Mouse (Mus musculus): Measurements from ENCODE around the gene Gm16867. TPM values are rescaled to one million over a fixed set of nuclear protein-coding genes. Genes with fewer than 3 reads are reported as not detected.
"Not testable (repeated sequence)": the region's sequence is repeated elsewhere in the genome, so short reads cannot be mapped to it uniquely, and the experiment has no call there.

Gene Gm16867
- polyA plus RNA-seq, 1 experiment from 2014 or later: not detected

- not testable (repeated sequence) for H3K36me3 ChIP-seq (ENCODE audit: control insufficient read depth, insufficient read depth, low read length); H3K4me3 ChIP-seq (replicated peaks; ENCODE audit: low read depth, low read length); H3K4me2 ChIP-seq (ENCODE audit: low read length); H3K27ac ChIP-seq (replicated peaks; ENCODE audit: low read depth, low read length); H3K27me3 ChIP-seq (ENCODE audit: control insufficient read depth, insufficient read depth, low read length); DNase-seq; H3K4me1 ChIP-seq (ENCODE audit: control insufficient read depth, insufficient read depth, low read length); ATAC-seq (ENCODE audit: low FRiP score, low TSS enrichment); H3K9me3 ChIP-seq (ENCODE audit: control insufficient read depth, low read length); H3K9ac ChIP-seq (replicated peaks; ENCODE audit: low read length)
- WGBS: no CpG with 5 or more reads among the region's 2 CpGs
Measured at GRCm38 (mm10) chr14:69520810-69521209, 17.6 kb upstream of the Gm16867 start.

- not testable (repeated sequence) for H3K36me3 ChIP-seq (ENCODE audit: control insufficient read depth, insufficient read depth, low read length); H3K4me2 ChIP-seq (ENCODE audit: low read length); ATAC-seq (ENCODE audit: low FRiP score, low TSS enrichment); H3K9ac ChIP-seq (replicated peaks; ENCODE audit: low read length); H3K4me1 ChIP-seq (ENCODE audit: control insufficient read depth, insufficient read depth, low read length); H3K27ac ChIP-seq (replicated peaks; ENCODE audit: low read depth, low read length); H3K4me3 ChIP-seq (replicated peaks; ENCODE audit: low read depth, low read length); DNase-seq; H3K27me3 ChIP-seq (ENCODE audit: control insufficient read depth, insufficient read depth, low read length); H3K9me3 ChIP-seq (ENCODE audit: control insufficient read depth, low read length)
- WGBS: no CpG with 5 or more reads among the region's 2 CpGs
Measured at GRCm38 (mm10) chr14:69512449-69512848, 9.3 kb upstream of the Gm16867 start, which contains the start of gene Gm27179. Gene Gm27179 (minus strand): TSS chr14:69512549.

GRCm38 (mm10) chr14:69507000-69507399 lies 3.8 kb upstream of the Gm16867 start:
- H3K36me3 ChIP-seq (ENCODE audit: control insufficient read depth, insufficient read depth, low read length); H3K4me3 ChIP-seq (replicated peaks; ENCODE audit: low read depth, low read length); DNase-seq; H3K4me2 ChIP-seq (ENCODE audit: low read length); ATAC-seq (ENCODE audit: low FRiP score, low TSS enrichment); H3K9me3 ChIP-seq (ENCODE audit: control insufficient read depth, low read length); H3K4me1 ChIP-seq (ENCODE audit: control insufficient read depth, insufficient read depth, low read length); H3K9ac ChIP-seq (replicated peaks; ENCODE audit: low read length); H3K27ac ChIP-seq (replicated peaks; ENCODE audit: low read depth, low read length); H3K27me3 ChIP-seq (ENCODE audit: control insufficient read depth, insufficient read depth, low read length): not testable (repeated sequence)
- no CpG with 5 or more reads among the region's 1 CpGs for WGBS

- peak; percentile 60 for ATAC-seq (ENCODE audit: low FRiP score, low TSS enrichment)
- not testable (repeated sequence) for H3K9ac ChIP-seq (replicated peaks; ENCODE audit: low read length); H3K36me3 ChIP-seq (ENCODE audit: control insufficient read depth, insufficient read depth, low read length); H3K4me1 ChIP-seq (ENCODE audit: control insufficient read depth, insufficient read depth, low read length); H3K27ac ChIP-seq (replicated peaks; ENCODE audit: low read depth, low read length); H3K9me3 ChIP-seq (ENCODE audit: control insufficient read depth, low read length); DNase-seq; H3K27me3 ChIP-seq (ENCODE audit: control insufficient read depth, insufficient read depth, low read length); H3K4me2 ChIP-seq (ENCODE audit: low read length); H3K4me3 ChIP-seq (replicated peaks; ENCODE audit: low read depth, low read length)
- no CpG with 5 or more reads among the region's 73 CpGs for WGBS
Measured at GRCm38 (mm10) chr14:69502440-69503150, 567 bp downstream of the Gm16867 start.

GRCm38 (mm10) chr14:69496259-69496658 lies 6.9 kb downstream of the Gm16867 start:
- ATAC-seq (ENCODE audit: low FRiP score, low TSS enrichment); H3K4me2 ChIP-seq (ENCODE audit: low read length); H3K9me3 ChIP-seq (ENCODE audit: control insufficient read depth, low read length); H3K27me3 ChIP-seq (ENCODE audit: control insufficient read depth, insufficient read depth, low read length); H3K9ac ChIP-seq (replicated peaks; ENCODE audit: low read length); H3K27ac ChIP-seq (replicated peaks; ENCODE audit: low read depth, low read length); H3K36me3 ChIP-seq (ENCODE audit: control insufficient read depth, insufficient read depth, low read length); DNase-seq; H3K4me3 ChIP-seq (replicated peaks; ENCODE audit: low read depth, low read length); H3K4me1 ChIP-seq (ENCODE audit: control insufficient read depth, insufficient read depth, low read length): not testable (repeated sequence)

- not testable (repeated sequence) for H3K36me3 ChIP-seq (ENCODE audit: control insufficient read depth, insufficient read depth, low read length); H3K4me3 ChIP-seq (replicated peaks; ENCODE audit: low read depth, low read length); ATAC-seq (ENCODE audit: low FRiP score, low TSS enrichment); H3K4me2 ChIP-seq (ENCODE audit: low read length); DNase-seq; H3K27me3 ChIP-seq (ENCODE audit: control insufficient read depth, insufficient read depth, low read length); H3K9ac ChIP-seq (replicated peaks; ENCODE audit: low read length); H3K4me1 ChIP-seq (ENCODE audit: control insufficient read depth, insufficient read depth, low read length); H3K9me3 ChIP-seq (ENCODE audit: control insufficient read depth, low read length); H3K27ac ChIP-seq (replicated peaks; ENCODE audit: low read depth, low read length)
- no CpG with 5 or more reads among the region's 2 CpGs for WGBS
Measured at GRCm38 (mm10) chr14:69494946-69495345, 8.2 kb downstream of the Gm16867 start.

- H3K36me3 ChIP-seq (ENCODE audit: control insufficient read depth, insufficient read depth, low read length); H3K4me3 ChIP-seq (replicated peaks; ENCODE audit: low read depth, low read length); H3K9me3 ChIP-seq (ENCODE audit: control insufficient read depth, low read length); DNase-seq; H3K27me3 ChIP-seq (ENCODE audit: control insufficient read depth, insufficient read depth, low read length); H3K9ac ChIP-seq (replicated peaks; ENCODE audit: low read length); ATAC-seq (ENCODE audit: low FRiP score, low TSS enrichment); H3K4me1 ChIP-seq (ENCODE audit: control insufficient read depth, insufficient read depth, low read length); H3K27ac ChIP-seq (replicated peaks; ENCODE audit: low read depth, low read length); H3K4me2 ChIP-seq (ENCODE audit: low read length): not testable (repeated sequence)
- WGBS: no CpG with 5 or more reads among the region's 3 CpGs
Measured at GRCm38 (mm10) chr14:69494522-69494921, 8.6 kb downstream of the Gm16867 start.

GRCm38 (mm10) chr14:69488001-69488400 lies 15.2 kb downstream of the Gm16867 start:
- H3K9me3 ChIP-seq (ENCODE audit: control insufficient read depth, low read length); ATAC-seq (ENCODE audit: low FRiP score, low TSS enrichment); H3K9ac ChIP-seq (replicated peaks; ENCODE audit: low read length); H3K27ac ChIP-seq (replicated peaks; ENCODE audit: low read depth, low read length); H3K4me3 ChIP-seq (replicated peaks; ENCODE audit: low read depth, low read length); H3K36me3 ChIP-seq (ENCODE audit: control insufficient read depth, insufficient read depth, low read length); H3K4me1 ChIP-seq (ENCODE audit: control insufficient read depth, insufficient read depth, low read length); H3K27me3 ChIP-seq (ENCODE audit: control insufficient read depth, insufficient read depth, low read length); H3K4me2 ChIP-seq (ENCODE audit: low read length); DNase-seq: not testable (repeated sequence)
- no CpG with 5 or more reads among the region's 10 CpGs for WGBS

- not testable (repeated sequence) for H3K4me1 ChIP-seq (ENCODE audit: control insufficient read depth, insufficient read depth, low read length); H3K36me3 ChIP-seq (ENCODE audit: control insufficient read depth, insufficient read depth, low read length); H3K4me3 ChIP-seq (replicated peaks; ENCODE audit: low read depth, low read length); H3K9me3 ChIP-seq (ENCODE audit: control insufficient read depth, low read length); H3K27me3 ChIP-seq (ENCODE audit: control insufficient read depth, insufficient read depth, low read length); H3K9ac ChIP-seq (replicated peaks; ENCODE audit: low read length); ATAC-seq (ENCODE audit: low FRiP score, low TSS enrichment); H3K27ac ChIP-seq (replicated peaks; ENCODE audit: low read depth, low read length); DNase-seq; H3K4me2 ChIP-seq (ENCODE audit: low read length)
- no CpG with 5 or more reads among the region's 18 CpGs for WGBS
Measured at GRCm38 (mm10) chr14:69485466-69486135, 17.6 kb downstream of the Gm16867 start.

Data from midbrain, embryonic 14.5 days (tissue).